Mouse (Mus musculus): Measurements from ENCODE around the gene Rsph3b. TPM values are rescaled to one million over a fixed set of nuclear protein-coding genes. Genes with fewer than 3 reads are reported as not detected.
"Not testable (repeated sequence)": the region's sequence is repeated elsewhere in the genome, so short reads cannot be mapped to it uniquely, and the experiment has no call there.

Rsph3b gene
- 4.9 and 7.1 TPM in 2 replicates for polyA plus RNA-seq (2011; ENCODE audit: insufficient read depth, insufficient read length, low replicate concordance, missing spikeins)

- not testable (repeated sequence) for H3K4me1 ChIP-seq (ENCODE audit: control insufficient read depth, insufficient read depth, low read length)
- Histone ChIP-seq H3K4me3 (replicated peaks; ENCODE audit: control insufficient read depth, low read depth, low read length) (peak within 1 kb of the TSS; percentile 74), H3K27ac (ENCODE audit: control insufficient read depth, insufficient read depth, low read depth, low read length, poor library complexity) (peak within 1 kb of the TSS; percentile 81)
- peak; percentile 35; the same call in 1 of the 2 replicates for TF ChIP-seq POLR2A (IDR thresholded peaks at IDR 0.05; ENCODE audit: borderline replicate concordance, control insufficient read depth, low read depth, low read length)
- WGBS, result under 1% methylated on average over 73 of the region's 73 CpGs
Observed at GRCm38 (mm10) chr17:6947984-6948768, at the start of gene Rsph3b. TSS of gene Rsph3b (minus strand) at chr17:6948682.

- not testable (repeated sequence) for H3K4me3 ChIP-seq (replicated peaks; ENCODE audit: control insufficient read depth, low read depth, low read length); H3K27ac ChIP-seq (ENCODE audit: control insufficient read depth, insufficient read depth, low read depth, low read length, poor library complexity); H3K4me1 ChIP-seq (ENCODE audit: control insufficient read depth, insufficient read depth, low read length)
- WGBS, result 45% methylated on average over 1 of the region's 7 CpGs
Observed at GRCm38 (mm10) chr17:6997778-6998490, 49.5 kb upstream of the Rsph3b start.

- WGBS, result 75% methylated on average over 8 of the region's 8 CpGs
- H3K27ac ChIP-seq (ENCODE audit: control insufficient read depth, insufficient read depth, low read depth, low read length, poor library complexity); H3K4me1 ChIP-seq (ENCODE audit: control insufficient read depth, insufficient read depth, low read length); H3K4me3 ChIP-seq (replicated peaks; ENCODE audit: control insufficient read depth, low read depth, low read length): not testable (repeated sequence)
Observed at GRCm38 (mm10) chr17:6996826-6997225, 48.3 kb upstream of the Rsph3b start.

GRCm38 (mm10) chr17:6995504-6995903, 47.0 kb upstream of the Rsph3b start:
- not testable (repeated sequence) for H3K4me1 ChIP-seq (ENCODE audit: control insufficient read depth, insufficient read depth, low read length); H3K27ac ChIP-seq (ENCODE audit: control insufficient read depth, insufficient read depth, low read depth, low read length, poor library complexity); H3K4me3 ChIP-seq (replicated peaks; ENCODE audit: control insufficient read depth, low read depth, low read length)
- WGBS, result no CpG with 5 or more reads among the region's 6 CpGs

GRCm38 (mm10) chr17:6986118-6986517, 37.6 kb upstream of the Rsph3b start:
- not testable (repeated sequence) for H3K4me1 ChIP-seq (ENCODE audit: control insufficient read depth, insufficient read depth, low read length); H3K4me3 ChIP-seq (replicated peaks; ENCODE audit: control insufficient read depth, low read depth, low read length); H3K27ac ChIP-seq (ENCODE audit: control insufficient read depth, insufficient read depth, low read depth, low read length, poor library complexity)
- 37% methylated on average over 1 of the region's 1 CpGs for WGBS

GRCm38 (mm10) chr17:6980144-6980543, 31.7 kb upstream of the Rsph3b start:
- H3K27ac ChIP-seq (ENCODE audit: control insufficient read depth, insufficient read depth, low read depth, low read length, poor library complexity); H3K4me1 ChIP-seq (ENCODE audit: control insufficient read depth, insufficient read depth, low read length); H3K4me3 ChIP-seq (replicated peaks; ENCODE audit: control insufficient read depth, low read depth, low read length): not testable (repeated sequence)
- 93% methylated on average over 5 of the region's 8 CpGs for WGBS

GRCm38 (mm10) chr17:6979380-6979779, 30.9 kb upstream of the Rsph3b start:
- not testable (repeated sequence) for H3K4me1 ChIP-seq (ENCODE audit: control insufficient read depth, insufficient read depth, low read length); H3K27ac ChIP-seq (ENCODE audit: control insufficient read depth, insufficient read depth, low read depth, low read length, poor library complexity)
- H3K4me3 ChIP-seq (replicated peaks; ENCODE audit: control insufficient read depth, low read depth, low read length), result peak overlapping the region; percentile 59
- 8% methylated on average over 5 of the region's 5 CpGs for WGBS

GRCm38 (mm10) chr17:6978287-6979248, 30.1 kb upstream of the Rsph3b start, which contains the start of gene Gm49721:
TSS of gene Gm49721 (plus strand) at chr17:6978904.
- not testable (repeated sequence) for H3K4me1 ChIP-seq (ENCODE audit: control insufficient read depth, insufficient read depth, low read length)
- Histone ChIP-seq H3K4me3 (replicated peaks; ENCODE audit: control insufficient read depth, low read depth, low read length) (peak within 1 kb of the TSS; percentile 59), H3K27ac (ENCODE audit: control insufficient read depth, insufficient read depth, low read depth, low read length, poor library complexity) (peak within 1 kb of the TSS; percentile 34)
- 2% methylated on average over 60 of the region's 68 CpGs for WGBS

- WGBS, result 66% methylated on average over 3 of the region's 3 CpGs
- H3K27ac ChIP-seq (ENCODE audit: control insufficient read depth, insufficient read depth, low read depth, low read length, poor library complexity); H3K4me1 ChIP-seq (ENCODE audit: control insufficient read depth, insufficient read depth, low read length); H3K4me3 ChIP-seq (replicated peaks; ENCODE audit: control insufficient read depth, low read depth, low read length): not testable (repeated sequence)
Observed at GRCm38 (mm10) chr17:6974985-6975384, 26.5 kb upstream of the Rsph3b start.

- not testable (repeated sequence) for H3K27ac ChIP-seq (ENCODE audit: control insufficient read depth, insufficient read depth, low read depth, low read length, poor library complexity); H3K4me1 ChIP-seq (ENCODE audit: control insufficient read depth, insufficient read depth, low read length); H3K4me3 ChIP-seq (replicated peaks; ENCODE audit: control insufficient read depth, low read depth, low read length)
- WGBS, result 79% methylated on average over 4 of the region's 4 CpGs
Observed at GRCm38 (mm10) chr17:6972836-6973396, 24.4 kb upstream of the Rsph3b start.

- H3K4me1 ChIP-seq (ENCODE audit: control insufficient read depth, insufficient read depth, low read length); H3K27ac ChIP-seq (ENCODE audit: control insufficient read depth, insufficient read depth, low read depth, low read length, poor library complexity); H3K4me3 ChIP-seq (replicated peaks; ENCODE audit: control insufficient read depth, low read depth, low read length): not testable (repeated sequence)
- 81% methylated on average over 8 of the region's 8 CpGs for WGBS
Observed at GRCm38 (mm10) chr17:6971238-6971637, 22.8 kb upstream of the Rsph3b start.

- not testable (repeated sequence) for H3K4me1 ChIP-seq (ENCODE audit: control insufficient read depth, insufficient read depth, low read length); H3K27ac ChIP-seq (ENCODE audit: control insufficient read depth, insufficient read depth, low read depth, low read length, poor library complexity); H3K4me3 ChIP-seq (replicated peaks; ENCODE audit: control insufficient read depth, low read depth, low read length)
- WGBS, result 100% methylated on average over 1 of the region's 8 CpGs
Observed at GRCm38 (mm10) chr17:6970334-6970733, 21.9 kb upstream of the Rsph3b start, which contains the start of gene Rnaset2b. TSS of gene Rnaset2b (plus strand) at chr17:6970634.
